Mouse (Mus musculus) intestine, postnatal 0 days (tissue): Measurements from ENCODE around the gene Hivep2. TPM values are rescaled to one million over a fixed set of nuclear protein-coding genes. Genes with fewer than 3 reads are reported as not detected.

Experiments used
- ATAC-seq: fragments of 200-750 bp; cut with Nextera tagmentation; 2 replicates; pipeline ENCODE4 v1.8.0; 2017; ENCODE audit warnings: mild to moderate bottlenecking, moderate TSS enrichment, moderate library complexity
- H3K27ac ChIP-seq: fragments of 300-500 bp; sonication (generic); 2 replicates; pipeline ENCODE4 v1.5.1; 2014; ENCODE audit warnings: mild to moderate bottlenecking, low read depth, low read length, moderate library complexity
- H3K27me3 ChIP-seq: fragments of 300-500 bp; sonication (generic); replicated peaks from 2 replicates; pipeline ENCODE4 v1.6.1; 2014; ENCODE audit warnings: low read length, mixed read lengths; ENCODE audit not compliant: control insufficient read depth, insufficient read depth
- H3K36me3 ChIP-seq: fragments of 300-500 bp; sonication (generic); 2 replicates; pipeline ENCODE4 v1.6.1; 2014; ENCODE audit warnings: mild to moderate bottlenecking, moderate library complexity; ENCODE audit not compliant: control insufficient read depth, insufficient read depth
- H3K4me1 ChIP-seq: fragments of 300-500 bp; sonication (generic); replicated peaks from 2 replicates; pipeline ENCODE4 v1.6.1; 2014; ENCODE audit warnings: antibody characterized with exemption, low read length, mixed read lengths; ENCODE audit not compliant: control insufficient read depth, insufficient read depth
- H3K4me2 ChIP-seq: fragments of 300-500 bp; sonication (generic); replicated peaks from 2 replicates; pipeline ENCODE4 v1.6.1; 2014; ENCODE audit warnings: low read depth, mild to moderate bottlenecking, moderate library complexity
- H3K4me3 ChIP-seq: fragments of 300-500 bp; sonication (generic); 2 replicates; pipeline ENCODE4 v1.5.1; 2014; ENCODE audit warnings: low read depth, low read length
- H3K9ac ChIP-seq: fragments of 300-500 bp; sonication (generic); 2 replicates; pipeline ENCODE4 v1.6.1; 2014; ENCODE audit warnings: mild to moderate bottlenecking, low read depth, low read length
- H3K9me3 ChIP-seq: fragments of 300-500 bp; sonication (generic); 2 replicates; pipeline ENCODE4 v1.6.1; 2016; ENCODE audit warnings: mixed run types; ENCODE audit not compliant: control insufficient read depth
- CTCF ChIP-seq: sonication (generic); IDR thresholded peaks from 2 replicates; pipeline ENCODE4 v1.5.1; 2016; ENCODE audit warnings: low read depth, mild to moderate bottlenecking, control low read depth, antibody characterized with exemption, moderate library complexity
- WGBS: fragments of 180-500 bp; shearing (Covaris S2); extraction: QIAGEN DNeasy Blood & Tissue Kit; methylation state at CpG from one replicate; pipeline ENCODE4 v1.1.7; 2014; 5-methylcytosine and 5-hydroxymethylcytosine counted together
- polyA plus RNA-seq: library from polyadenylated mRNA; unstranded; fragments of >200 nt; fragmentation: Nextera tagmentation; extraction: Ambion mirVana; gene quantifications from 2 replicates; pipeline ENCODE4 v1.2.1, GENCODE M21; 2015

The Hivep2 gene
- polyA plus RNA-seq, 1 experiment from 2014 or later = 3.5 TPM

- no peak overlapping the region for H3K9ac ChIP-seq
- TF ChIP-seq CTCF = no peak
- H3K27ac ChIP-seq = no peak overlapping the region
- 96% methylated on average over 2 of the region's 2 CpGs for WGBS
- H3K36me3 ChIP-seq = no peaks in the 10 kb centered on the region
- no peaks in the 10 kb centered on the region for H3K27me3 ChIP-seq
- ATAC-seq = no peak
- no peak overlapping the region for H3K4me3 ChIP-seq
- H3K4me1 ChIP-seq = 0 out of 2 replicates have a peak, but pooled peaks cover 5% of the 10 kb centered on the region
- H3K4me2 ChIP-seq = no peak overlapping the region
- no peaks in the 10 kb centered on the region for H3K9me3 ChIP-seq
These were observed 66.7 kb downstream of the Hivep2 start for GRCm38 (mm10) chr10:14032532-14032931.

- no peak for ATAC-seq
- no peak overlapping the region for H3K9ac ChIP-seq
- H3K27me3 ChIP-seq = no peaks in the 10 kb centered on the region
- no peak overlapping the region for H3K4me3 ChIP-seq
- no peaks in the 10 kb centered on the region for H3K36me3 ChIP-seq
- no peak for TF ChIP-seq CTCF
- H3K9me3 ChIP-seq = no peaks in the 10 kb centered on the region
- H3K4me2 ChIP-seq = no peak overlapping the region
- 0 out of 2 replicates have a peak, but pooled peaks cover 5% of the 10 kb centered on the region for H3K4me1 ChIP-seq
- WGBS = 92% methylated on average over 7 of the region's 7 CpGs
- H3K27ac ChIP-seq = no peak overlapping the region
These were observed 68.2 kb downstream of the Hivep2 start for GRCm38 (mm10) chr10:14034046-14034445.

- 79% methylated on average over 7 of the region's 7 CpGs for whole genome bisulfite sequencing
- Histone ChIP-seq H3K4me2 (no peak overlapping the region), H3K9me3 (no peaks in the 10 kb centered on the region), H3K27ac (no peak overlapping the region), H3K4me1 (0 out of 2 replicates have a peak, but pooled peaks cover 5% of the 10 kb centered on the region), H3K9ac (no peak overlapping the region), H3K27me3 (no peaks in the 10 kb centered on the region), H3K4me3 (no peak overlapping the region), H3K36me3 (no peaks in the 10 kb centered on the region)
- no peak for ATAC-seq
- TF ChIP-seq CTCF = no peak
These were observed 68.9 kb downstream of the Hivep2 start for GRCm38 (mm10) chr10:14034790-14035189.

GRCm38 (mm10) chr10:14035607-14036006 lies 69.7 kb downstream of the Hivep2 start:
- H3K27me3 ChIP-seq = no peaks in the 10 kb centered on the region
- no peak overlapping the region for H3K9ac ChIP-seq
- TF ChIP-seq CTCF = no peak
- ATAC-seq = no peak
- 0 out of 2 replicates have a peak, but pooled peaks cover 5% of the 10 kb centered on the region for H3K4me1 ChIP-seq
- no peak overlapping the region for H3K4me2 ChIP-seq
- H3K9me3 ChIP-seq = no peaks in the 10 kb centered on the region
- H3K36me3 ChIP-seq = no peaks in the 10 kb centered on the region
- H3K4me3 ChIP-seq = no peak overlapping the region
- WGBS = 53% methylated on average over 5 of the region's 5 CpGs
- H3K27ac ChIP-seq = no peak overlapping the region

- Histone ChIP-seq H3K36me3 (no peaks in the 10 kb centered on the region), H3K9me3 (no peaks in the 10 kb centered on the region), H3K4me3 (no peak overlapping the region), H3K27ac (no peak overlapping the region), H3K9ac (no peak overlapping the region), H3K4me2 (no peak overlapping the region), H3K4me1 (0 out of 2 replicates have a peak, but pooled peaks cover 2% of the 10 kb centered on the region), H3K27me3 (no peaks in the 10 kb centered on the region)
- no peak for TF ChIP-seq CTCF
- WGBS = 77% methylated on average over 6 of the region's 6 CpGs
- no peak for ATAC-seq
These were observed 70.6 kb downstream of the Hivep2 start for GRCm38 (mm10) chr10:14036472-14036871.

GRCm38 (mm10) chr10:14037977-14038489 lies 72.2 kb downstream of the Hivep2 start:
- 0 out of 2 replicates have a peak, but pooled peaks cover 2% of the 10 kb centered on the region for H3K4me1 ChIP-seq
- no peak overlapping the region for H3K4me2 ChIP-seq
- no peaks in the 10 kb centered on the region for H3K9me3 ChIP-seq
- no peak overlapping the region for H3K9ac ChIP-seq
- ATAC-seq = no peak
- no peaks in the 10 kb centered on the region for H3K27me3 ChIP-seq
- H3K4me3 ChIP-seq = no peak overlapping the region
- 89% methylated on average over 7 of the region's 7 CpGs for WGBS
- no peak for TF ChIP-seq CTCF
- no peak overlapping the region for H3K27ac ChIP-seq
- H3K36me3 ChIP-seq = no peaks in the 10 kb centered on the region
